Mouse (Mus musculus) midbrain, embryonic 12.5 days (tissue): ENCODE measurements at regions not wholly inside any gene's neighbourhood (a gene's known extent, or its start where the extent isn't known, plus 50 kb on each side); places are given as distances from the start of the nearest gene placed in this dataset.
"Not testable (repeated sequence)": the region's sequence is repeated elsewhere in the genome, so short reads cannot be mapped to it uniquely, and the experiment has no call there.

Experiments
- ATAC-seq: fragments of 200-750 bp; cut with Nextera tagmentation; 2 replicates; pipeline ENCODE4 v1.8.0; 2017; ENCODE audit warnings: low read depth, moderate TSS enrichment, moderate library complexity; ENCODE audit not compliant: low FRiP score
- H3K27ac ChIP-seq: fragments of 300-500 bp; sonication (generic); replicated peaks from 2 replicates; pipeline ENCODE4 v1.5.1; 2016; ENCODE audit warnings: mild to moderate bottlenecking
- H3K27me3 ChIP-seq: fragments of 300-500 bp; sonication (generic); 2 replicates; pipeline ENCODE4 v1.6.1; 2016; ENCODE audit warnings: mild to moderate bottlenecking
- H3K36me3 ChIP-seq: fragments of 300-500 bp; sonication (generic); 2 replicates; pipeline ENCODE4 v1.6.1; 2016
- H3K4me1 ChIP-seq: fragments of 300-500 bp; sonication (generic); 2 replicates; pipeline ENCODE4 v1.6.1; 2016
- H3K4me2 ChIP-seq: fragments of 300-500 bp; sonication (generic); replicated peaks from 2 replicates; pipeline ENCODE4 v1.6.1; 2016; ENCODE audit warnings: mild to moderate bottlenecking, moderate library complexity
- H3K4me3 ChIP-seq: fragments of 300-500 bp; sonication (generic); 2 replicates; pipeline ENCODE4 v1.5.1; 2016; ENCODE audit warnings: mild to moderate bottlenecking
- H3K9ac ChIP-seq: fragments of 300-500 bp; sonication (generic); replicated peaks from 2 replicates; pipeline ENCODE4 v1.6.1; 2016; ENCODE audit warnings: mild to moderate bottlenecking, moderate library complexity
- H3K9me3 ChIP-seq: fragments of 300-500 bp; sonication (generic); 2 replicates; pipeline ENCODE4 v1.6.1; 2016; ENCODE audit warnings: mild to moderate bottlenecking
- WGBS: fragments of 180-500 bp; shearing (Covaris S2); methylation state at CpG from one replicate; pipeline ENCODE4 v1.1.7; 2016; 5-methylcytosine and 5-hydroxymethylcytosine counted together

DNA sequence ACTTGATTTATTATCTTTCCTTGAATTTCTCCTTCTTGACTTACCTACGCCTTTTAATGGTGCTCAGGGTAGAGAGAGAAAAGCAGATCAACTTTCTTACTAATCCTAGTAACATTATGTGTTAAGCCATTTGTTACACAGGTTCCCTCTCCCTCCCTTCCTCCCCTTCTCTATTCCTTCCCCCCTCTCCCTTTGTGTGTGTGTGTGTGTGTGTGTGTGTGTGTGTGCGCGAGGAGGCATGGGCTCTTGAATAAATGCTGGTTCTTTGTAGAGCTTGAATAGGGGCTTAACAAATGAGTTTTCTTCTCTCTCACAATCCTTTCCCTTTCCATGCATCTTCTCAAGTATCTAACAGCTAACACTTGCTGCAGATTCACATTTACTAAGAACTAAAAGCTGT is 160.4 kb upstream of the Meox2 start:
- Histone ChIP-seq H3K9me3 (no peaks in the 10 kb centered on the region), H3K9ac (no peak overlapping the region), H3K27me3 (no peaks in the 10 kb centered on the region), H3K4me2 (no peak overlapping the region), H3K4me1 (no peaks in the 10 kb centered on the region), H3K27ac (no peak overlapping the region), H3K36me3 (no peaks in the 10 kb centered on the region), H3K4me3 (no peak overlapping the region)
- WGBS, result 31% methylated on average over 3 of the region's 3 CpGs
- peak; percentile 47; the same call in 1 of the 2 replicates for ATAC-seq

DNA sequence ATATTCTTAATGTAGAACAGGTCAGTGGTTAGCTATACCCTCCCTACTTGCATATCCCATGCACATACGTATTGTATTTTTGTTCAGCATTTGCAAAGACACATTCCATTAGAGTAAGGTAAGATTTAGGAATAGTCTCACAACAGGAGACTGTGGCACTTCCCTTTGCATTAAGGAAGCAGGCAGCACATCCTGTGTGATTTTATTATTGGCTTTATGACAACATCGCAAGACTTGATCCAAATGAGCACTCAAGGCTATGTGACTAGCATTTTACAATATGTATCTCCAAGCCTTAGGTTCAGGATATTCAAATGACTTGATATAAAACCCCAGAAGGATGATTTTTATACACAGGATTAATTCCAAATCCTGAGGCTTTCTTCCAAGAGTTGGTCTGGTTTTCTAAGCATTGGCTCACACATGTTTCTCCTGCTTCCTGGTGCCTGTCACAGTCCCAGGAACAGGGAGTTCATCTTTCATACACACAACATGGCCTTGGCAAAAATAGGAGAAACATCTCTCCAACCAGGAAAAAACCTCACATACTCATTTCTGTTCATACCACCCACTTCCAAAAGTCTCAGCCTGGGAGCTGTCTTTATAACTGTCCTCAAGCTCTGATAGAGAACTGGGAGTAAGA is 159.1 kb upstream of the Meox2 start:
- H3K27me3 ChIP-seq, result no peaks in the 10 kb centered on the region
- 82% methylated on average over 2 of the region's 2 CpGs for WGBS
- no peak overlapping the region for H3K4me3 ChIP-seq
- no peaks in the 10 kb centered on the region for H3K36me3 ChIP-seq
- H3K9me3 ChIP-seq, result no peaks in the 10 kb centered on the region
- H3K4me2 ChIP-seq, result no peak overlapping the region
- no peaks in the 10 kb centered on the region for H3K4me1 ChIP-seq
- ATAC-seq, result no peak
- H3K9ac ChIP-seq, result no peak overlapping the region
- no peak overlapping the region for H3K27ac ChIP-seq

DNA sequence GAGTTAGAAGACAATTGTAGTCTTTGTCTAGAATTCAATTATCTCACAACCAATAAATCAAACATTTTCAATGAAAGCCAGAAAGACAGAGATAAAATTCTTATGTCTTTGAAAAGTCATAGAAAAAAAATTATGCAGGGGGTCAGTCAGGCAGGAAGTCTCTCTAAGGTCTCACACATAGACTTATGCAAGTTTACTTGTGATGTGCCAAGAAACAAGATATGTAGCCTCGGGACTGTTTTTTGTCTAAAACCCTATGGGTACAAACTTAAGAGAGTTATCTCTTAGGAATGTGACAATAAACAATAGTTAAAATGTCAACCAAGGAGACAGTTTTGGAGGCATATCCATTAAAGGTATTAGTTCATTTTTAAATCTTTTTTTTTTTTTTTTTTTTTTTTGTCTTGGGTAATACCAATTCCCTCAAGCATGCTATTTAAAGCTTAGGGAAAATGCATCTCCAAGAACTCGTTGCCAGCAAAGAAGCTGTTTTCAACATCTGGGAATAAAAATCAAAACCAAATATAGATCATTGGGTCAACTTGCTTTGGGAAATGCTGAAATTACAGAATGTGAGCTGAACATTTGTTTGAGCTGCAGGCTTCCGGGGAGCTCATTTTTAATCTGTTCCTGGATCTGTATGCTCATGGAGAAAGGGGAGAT is 133.8 kb upstream of the Meox2 start:
- H3K4me3 ChIP-seq, result no peak overlapping the region
- H3K4me1 ChIP-seq, result no peaks in the 10 kb centered on the region
- H3K4me2 ChIP-seq, result no peak overlapping the region
- ATAC-seq, result no peak
- H3K9ac ChIP-seq, result no peak overlapping the region
- no peaks in the 10 kb centered on the region for H3K27me3 ChIP-seq
- H3K9me3 ChIP-seq, result no peaks in the 10 kb centered on the region
- WGBS, result 84% methylated on average over 3 of the region's 3 CpGs
- H3K27ac ChIP-seq, result no peak overlapping the region
- no peaks in the 10 kb centered on the region for H3K36me3 ChIP-seq

DNA sequence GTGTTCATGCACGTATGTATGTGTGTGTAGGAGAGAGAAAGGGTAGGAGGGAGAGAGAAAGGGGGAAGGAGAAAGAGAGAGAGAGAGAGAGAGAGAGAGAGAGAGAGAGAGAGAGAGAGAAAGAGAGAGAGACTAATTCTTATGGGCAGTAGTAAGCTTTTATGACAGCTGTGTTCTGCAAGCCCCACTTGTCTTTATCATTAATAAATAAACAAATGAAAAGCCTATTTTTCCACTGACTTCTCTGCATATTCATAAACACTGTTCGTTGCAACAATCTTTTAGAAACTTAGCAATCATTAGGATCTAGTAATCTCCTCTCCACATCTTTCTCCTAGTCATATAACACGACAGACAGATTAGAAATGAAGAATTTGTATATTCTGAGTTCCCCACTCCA is 131.2 kb upstream of the Meox2 start:
- Histone ChIP-seq H3K36me3 (no peaks in the 10 kb centered on the region), H3K4me2 (no peak overlapping the region), H3K27me3 (no peaks in the 10 kb centered on the region), H3K9me3 (no peaks in the 10 kb centered on the region), H3K4me1 (no peaks in the 10 kb centered on the region), H3K27ac (no peak overlapping the region), H3K9ac (no peak overlapping the region), H3K4me3 (no peak overlapping the region)
- 73% methylated on average over 3 of the region's 3 CpGs for WGBS
- no peak for ATAC-seq

DNA sequence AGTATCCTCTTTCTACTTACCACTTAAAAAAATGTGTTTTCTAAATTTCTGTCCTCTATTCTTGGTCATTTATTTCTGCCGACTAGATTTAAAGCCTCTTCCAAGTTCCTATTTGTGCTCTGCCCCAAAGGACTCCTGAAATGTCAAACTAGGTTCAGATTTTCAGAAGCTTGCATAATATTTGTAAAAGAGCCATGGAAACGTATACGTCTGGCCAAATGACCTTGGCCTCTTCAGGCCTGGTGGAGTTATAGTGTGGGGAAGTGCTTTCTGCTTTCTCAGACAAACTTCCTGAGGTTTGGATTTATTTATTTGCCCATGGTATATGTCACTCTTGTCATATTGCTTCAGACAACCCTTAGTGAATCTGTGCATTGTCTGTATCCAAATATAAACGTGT is 117.2 kb upstream of the Meox2 start:
- Histone ChIP-seq H3K27me3 (no peaks in the 10 kb centered on the region), H3K9ac (no peak overlapping the region), H3K4me3 (no peak overlapping the region), H3K9me3 (no peaks in the 10 kb centered on the region), H3K36me3 (no peaks in the 10 kb centered on the region), H3K4me2 (no peak overlapping the region), H3K4me1 (no peaks in the 10 kb centered on the region), H3K27ac (no peak overlapping the region)
- ATAC-seq, result no peak
- WGBS, result 74% methylated on average over 4 of the region's 4 CpGs

DNA sequence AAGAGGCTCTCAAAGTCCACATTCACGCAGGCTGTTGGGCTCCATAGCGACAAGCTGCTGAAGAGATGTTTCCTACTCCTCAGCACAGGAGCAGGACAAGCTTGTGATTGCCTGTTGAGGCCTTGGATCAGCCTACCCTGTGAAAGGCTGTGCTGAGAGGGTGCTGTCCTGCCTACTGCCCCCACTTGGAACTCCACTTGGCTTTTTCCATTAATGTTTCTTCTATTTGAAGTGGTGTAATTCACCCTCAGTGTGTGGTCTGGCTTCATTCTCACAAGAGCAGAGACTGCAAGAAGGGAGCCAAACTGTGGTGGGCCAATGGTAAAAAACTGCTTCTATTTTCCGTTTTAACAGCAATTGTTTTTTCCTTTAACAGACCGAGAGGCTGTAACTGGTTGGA is 116.4 kb upstream of the Meox2 start:
- H3K9ac ChIP-seq, result no peak overlapping the region
- H3K9me3 ChIP-seq, result no peaks in the 10 kb centered on the region
- no peak overlapping the region for H3K4me2 ChIP-seq
- no peak overlapping the region for H3K4me3 ChIP-seq
- H3K27ac ChIP-seq, result no peak overlapping the region
- ATAC-seq, result no peak
- no peaks in the 10 kb centered on the region for H3K27me3 ChIP-seq
- 83% methylated on average over 4 of the region's 4 CpGs for WGBS
- H3K36me3 ChIP-seq, result no peaks in the 10 kb centered on the region
- H3K4me1 ChIP-seq, result no peaks in the 10 kb centered on the region

DNA sequence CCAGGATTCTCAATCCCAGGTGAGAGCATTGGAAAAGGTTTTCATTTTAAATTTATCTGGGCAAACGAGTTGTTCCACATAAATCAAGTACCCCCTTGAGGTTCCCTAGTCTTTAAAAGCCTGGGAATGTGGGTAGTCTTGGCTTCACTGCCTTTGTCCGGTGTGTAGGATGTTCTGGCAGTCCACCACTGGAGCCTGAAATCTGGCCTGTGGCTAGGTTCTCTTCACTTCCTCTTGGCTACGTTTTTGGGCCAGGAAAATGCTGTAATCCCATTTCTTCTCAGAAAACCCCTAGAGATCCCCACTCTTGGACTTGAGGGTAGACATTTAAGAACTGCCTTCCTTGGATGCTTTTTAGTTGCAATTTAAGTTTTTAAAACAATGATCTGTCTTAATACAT is 106.9 kb upstream of the Meox2 start:
- no peaks in the 10 kb centered on the region for H3K9me3 ChIP-seq
- H3K4me2 ChIP-seq, result no peak overlapping the region
- no peaks in the 10 kb centered on the region for H3K36me3 ChIP-seq
- ATAC-seq, result no peak
- H3K27me3 ChIP-seq, result no peaks in the 10 kb centered on the region
- WGBS, result 80% methylated on average over 3 of the region's 3 CpGs
- no peak overlapping the region for H3K27ac ChIP-seq
- no peak overlapping the region for H3K9ac ChIP-seq
- no peaks in the 10 kb centered on the region for H3K4me1 ChIP-seq
- no peak overlapping the region for H3K4me3 ChIP-seq

DNA sequence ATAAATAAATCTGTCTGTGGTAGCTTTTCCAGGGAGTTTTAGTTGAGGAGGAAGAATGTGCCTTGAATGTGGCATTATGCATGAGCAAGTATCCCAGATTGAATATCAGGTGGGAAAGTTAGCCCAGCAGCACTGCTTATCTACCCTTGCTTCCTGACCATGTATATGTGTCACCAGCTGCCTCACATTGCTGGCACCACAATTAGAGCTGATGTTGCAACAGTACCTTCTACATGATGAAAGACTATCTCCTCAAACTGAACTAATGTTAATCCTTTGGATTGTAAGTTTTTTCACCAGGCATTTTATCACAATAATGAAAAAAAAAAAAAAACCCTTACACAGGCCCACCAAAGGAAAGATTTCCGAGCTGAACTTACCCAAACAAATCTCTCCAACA is 103.1 kb upstream of the Meox2 start:
- no peak overlapping the region for H3K4me2 ChIP-seq
- H3K4me3 ChIP-seq, result no peak overlapping the region
- H3K9ac ChIP-seq, result no peak overlapping the region
- H3K36me3 ChIP-seq, result no peaks in the 10 kb centered on the region
- no peak for ATAC-seq
- no peaks in the 10 kb centered on the region for H3K4me1 ChIP-seq
- no peaks in the 10 kb centered on the region for H3K9me3 ChIP-seq
- 80% methylated on average over 1 of the region's 1 CpGs for WGBS
- H3K27me3 ChIP-seq, result no peaks in the 10 kb centered on the region
- no peak overlapping the region for H3K27ac ChIP-seq

DNA sequence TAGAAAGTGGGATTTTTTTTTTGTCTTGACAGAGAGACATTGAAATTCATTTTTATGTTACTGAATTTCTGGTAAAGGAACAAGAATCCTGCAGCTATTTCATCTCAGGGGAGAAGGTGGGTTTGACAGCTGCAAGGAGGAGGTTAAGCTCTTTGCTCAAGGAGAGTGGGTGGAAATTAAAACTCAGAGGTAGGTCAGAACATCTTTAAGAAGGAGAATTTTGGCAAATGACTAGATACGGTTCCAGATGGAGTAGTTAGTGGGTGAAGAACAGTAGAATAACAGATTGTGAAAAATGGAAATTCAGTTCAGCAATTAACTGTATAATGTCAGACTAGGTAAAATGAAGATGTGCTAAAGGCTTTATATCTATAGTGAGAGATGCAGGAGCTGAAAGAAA is 98.0 kb upstream of the Meox2 start:
- no peaks in the 10 kb centered on the region for H3K9me3 ChIP-seq
- WGBS, result 93% methylated on average over 1 of the region's 1 CpGs
- no peak overlapping the region for H3K9ac ChIP-seq
- no peaks in the 10 kb centered on the region for H3K27me3 ChIP-seq
- ATAC-seq, result no peak
- H3K36me3 ChIP-seq, result no peaks in the 10 kb centered on the region
- no peak overlapping the region for H3K4me2 ChIP-seq
- H3K27ac ChIP-seq, result no peak overlapping the region
- no peaks in the 10 kb centered on the region for H3K4me1 ChIP-seq
- no peak overlapping the region for H3K4me3 ChIP-seq

DNA sequence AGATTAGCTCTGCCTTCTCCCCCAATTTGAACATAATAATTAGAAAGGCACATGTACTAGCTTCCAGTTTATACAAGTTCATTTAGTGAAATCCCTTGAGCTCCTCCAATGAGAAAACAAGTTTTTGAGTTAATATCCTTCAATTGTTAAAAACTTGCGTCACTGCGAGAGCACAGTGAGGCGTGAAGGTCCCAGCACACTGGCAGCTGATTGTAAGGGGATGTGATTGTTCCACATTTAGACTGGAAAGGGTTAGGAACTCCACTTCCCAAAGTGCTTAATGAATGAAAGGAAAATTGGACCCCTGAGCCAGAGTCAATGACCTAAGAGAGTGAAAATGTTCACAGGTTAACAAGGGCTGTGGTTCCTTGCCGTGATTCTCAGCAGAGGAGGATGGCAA is 93.9 kb upstream of the Meox2 start:
- WGBS, result 55% methylated on average over 4 of the region's 4 CpGs
- Histone ChIP-seq H3K27me3 (no peaks in the 10 kb centered on the region), H3K27ac (no peak overlapping the region), H3K4me3 (no peak overlapping the region), H3K36me3 (no peaks in the 10 kb centered on the region), H3K4me2 (no peak overlapping the region), H3K9me3 (no peaks in the 10 kb centered on the region), H3K9ac (no peak overlapping the region), H3K4me1 (no peaks in the 10 kb centered on the region)
- no peak for ATAC-seq

DNA sequence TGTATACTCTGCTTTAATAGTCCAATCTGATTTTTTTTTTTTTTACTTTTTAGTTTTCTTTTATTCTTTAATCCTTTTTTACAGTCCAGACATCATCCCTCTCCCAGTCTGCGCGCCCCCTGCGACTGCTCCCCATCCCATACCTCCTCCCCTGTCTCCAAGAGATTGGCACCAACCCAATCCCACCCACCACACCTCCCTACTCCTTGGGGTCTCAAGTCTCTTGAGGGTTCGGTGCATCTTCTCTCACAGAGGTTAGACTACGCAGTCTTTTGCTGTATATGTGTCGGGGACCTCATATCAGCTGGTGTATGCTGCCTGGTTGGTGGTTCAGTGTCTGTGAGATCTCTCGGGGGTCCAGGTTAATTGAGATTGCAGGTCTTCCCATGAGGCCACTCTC is 93.4 kb upstream of the Meox2 start:
- 87% methylated on average over 7 of the region's 7 CpGs for WGBS
- H3K4me1 ChIP-seq, H3K9ac ChIP-seq, H3K27me3 ChIP-seq, H3K36me3 ChIP-seq, H3K27ac ChIP-seq, H3K4me3 ChIP-seq, H3K4me2 ChIP-seq, H3K9me3 ChIP-seq: not testable (repeated sequence)
- 0 out of 2 replicates have a peak, but pooled peaks have one; percentile 39 for ATAC-seq

DNA sequence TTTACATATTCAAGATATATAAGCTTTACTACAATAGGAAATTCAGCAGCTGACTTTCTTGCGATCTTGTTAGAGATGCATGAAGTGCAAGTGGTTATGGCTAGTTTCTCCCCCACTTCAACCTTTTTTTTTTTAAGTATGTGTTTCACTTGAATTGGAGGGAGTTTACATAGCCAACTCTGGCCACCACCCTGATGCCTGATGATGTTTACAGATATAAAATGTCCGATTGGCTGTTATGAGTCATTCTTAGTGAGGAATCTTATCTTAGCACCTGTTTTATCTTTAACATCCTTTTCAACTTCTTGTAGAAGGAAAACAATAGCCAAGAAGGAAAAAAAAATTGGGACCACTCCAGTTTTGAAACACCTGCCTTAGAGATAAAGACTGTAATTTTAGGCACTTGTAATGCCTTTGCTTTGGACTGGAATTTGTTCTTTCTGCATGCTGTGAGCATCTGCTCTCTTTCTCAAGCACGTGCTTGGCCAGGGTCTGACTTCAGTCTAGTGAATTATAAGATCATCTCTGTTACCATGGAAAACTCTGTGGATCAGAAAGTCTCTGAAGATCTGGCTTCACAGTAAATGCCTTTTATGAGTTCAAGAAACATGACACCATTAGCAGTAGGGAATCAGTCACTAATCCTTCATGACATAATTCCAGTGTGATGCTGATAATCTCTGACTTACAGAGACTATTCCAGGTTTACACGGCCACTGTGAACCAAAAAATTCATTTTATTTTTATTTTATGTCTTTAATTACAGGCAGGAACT is 92.7 kb upstream of the Meox2 start:
- Histone ChIP-seq H3K27ac (no peak overlapping the region), H3K9ac (no peak overlapping the region), H3K4me1 (no peaks in the 10 kb centered on the region), H3K4me3 (no peak overlapping the region), H3K27me3 (no peaks in the 10 kb centered on the region), H3K4me2 (no peak overlapping the region), H3K36me3 (no peaks in the 10 kb centered on the region), H3K9me3 (no peaks in the 10 kb centered on the region)
- 47% methylated on average over 4 of the region's 4 CpGs for WGBS
- peak; percentile 69; the same call in 1 of the 2 replicates for ATAC-seq
